In genomic region chr12:17113465-17114177, GRCm38 (mm10) we compare ENCODE assay signal across 20 mouse cellular contexts.
DNase-seq lines count a peak whose midpoint lies in the region; ATAC-seq and TF ChIP-seq lines count a peak whose summit lies in the region.
"Had no signal": no experiment of that assay in that cellular context is flagged by ENCODE, and none has a peak within 500 bp of the region (broad histone marks: within the 10 kb centered on the region; RNA-seq: fewer than 3 reads in every experiment).

No protein-coding gene starts in this region.

- H3K4me2 ChIP-seq in hindbrain, embryonic 13.5 days = no peak overlapping the region
- H3K4me2 ChIP-seq: heart, embryonic 11.5 days; limb, embryonic 12.5 days; liver, embryonic 13.5 days; lung, embryonic 15.5 days; neural tube, embryonic 12.5 days had no signal

- H3K4me3 ChIP-seq in hindbrain, embryonic 13.5 days = no peak overlapping the region
- no peak overlapping the region for H3K4me3 ChIP-seq in hindbrain, embryonic 10.5 days
- H3K4me3 ChIP-seq: limb, embryonic 12.5 days; liver, embryonic 13.5 days; lung, embryonic 15.5 days; neural tube, embryonic 12.5 days had no signal

- DNase-seq in hindbrain, embryonic 10.5 days (ENCODE audit: low spot score) = no peak
- DNase-seq in CD4-positive, CD25-positive, alpha-beta regulatory T cell, adult 2 months (ENCODE audit: low read depth, low spot score) = peak; percentile 61
- peak; percentile 12 for DNase-seq in brain, embryonic 14.5 days (ENCODE audit: low read depth)
- peak; percentile 30 for DNase-seq in thymus, postnatal 0 days (ENCODE audit: low spot score)
- no peak for DNase-seq in left cerebral cortex, postnatal 14 days (ENCODE audit: low spot score in 2 of 2)
- no peak for DNase-seq in gastrocnemius, postnatal 4 days (ENCODE audit: low spot score in 2 of 2)
- DNase-seq: adrenal gland, postnatal 25 days; cerebellum, adult 9-11 months; gastrocnemius, postnatal 36 days; heart, postnatal 36 days; kidney, adult 11 months; liver, embryonic 13.5 days; right cerebral cortex, postnatal 25 days had no signal

- no peak for TF ChIP-seq CTCF in brain, embryonic 14.5 days (IDR thresholded peaks at IDR 0.05; ENCODE audit: borderline replicate concordance, extremely low read depth, insufficient read depth, insufficient read length)

- H3K9ac ChIP-seq in hindbrain, embryonic 13.5 days = no peak overlapping the region
- H3K9ac ChIP-seq: limb, embryonic 12.5 days; liver, embryonic 13.5 days; lung, embryonic 15.5 days; neural tube, embryonic 12.5 days had no signal

- no peak for TF ChIP-seq POLR2A in brain, embryonic 14.5 days (IDR thresholded peaks at IDR 0.05; ENCODE audit: borderline replicate concordance, extremely low read depth, insufficient read depth, insufficient read length, poor library complexity, severe bottlenecking)

- intact Hi-C loops in left cerebral cortex, postnatal 14 days (cut with DNase I) = no loop called here

- peak; percentile 13; the same call in 1 of the 2 replicates for ATAC-seq in hindbrain, embryonic 13.5 days (ENCODE audit: low FRiP score)
- ATAC-seq in cerebellum, adult (ENCODE audit: insufficient number of reproducible peaks, low FRiP score, low TSS enrichment) = no peak

- WGBS in hindbrain, embryonic 13.5 days = 79% methylated on average over 12 of the region's 12 CpGs
- 84% methylated on average over 12 of the region's 12 CpGs for WGBS in hindbrain, embryonic 10.5 days

- H3K27ac ChIP-seq in hindbrain, embryonic 13.5 days = 0 out of 2 replicates have a peak overlapping the region, but pooled peaks have one; percentile 19
- H3K27ac ChIP-seq in hindbrain, embryonic 10.5 days = no peak overlapping the region
- H3K27ac ChIP-seq: kidney, postnatal 0 days; limb, embryonic 12.5 days; liver, embryonic 13.5 days; lung, embryonic 15.5 days; neural tube, embryonic 12.5 days had no signal

- H3K27me3 ChIP-seq in hindbrain, embryonic 13.5 days = no peaks in the 10 kb centered on the region
- H3K27me3 ChIP-seq in hindbrain, embryonic 10.5 days (ENCODE audit: insufficient read depth, poor library complexity, severe bottlenecking) = no peaks in the 10 kb centered on the region
- H3K27me3 ChIP-seq: limb, embryonic 12.5 days; liver, embryonic 13.5 days; lung, embryonic 15.5 days; neural tube, embryonic 12.5 days had no signal

- 0 out of 2 replicates have a peak, but pooled peaks cover 4% of the 10 kb centered on the region for H3K4me1 ChIP-seq in hindbrain, embryonic 13.5 days (replicated peaks)
- no peaks in the 10 kb centered on the region for H3K4me1 ChIP-seq in hindbrain, embryonic 10.5 days (replicated peaks)
- H3K4me1 ChIP-seq: limb, embryonic 12.5 days; liver, embryonic 13.5 days; lung, embryonic 15.5 days; neural tube, embryonic 12.5 days had no signal

- H3K9me3 ChIP-seq in hindbrain, embryonic 13.5 days = no peaks in the 10 kb centered on the region
- H3K9me3 ChIP-seq in hindbrain, embryonic 10.5 days = no peaks in the 10 kb centered on the region
- H3K9me3 ChIP-seq: limb, embryonic 12.5 days; liver, embryonic 13.5 days; lung, embryonic 15.5 days; neural tube, embryonic 12.5 days had no signal

- no peaks in the 10 kb centered on the region for H3K36me3 ChIP-seq in hindbrain, embryonic 13.5 days
- H3K36me3 ChIP-seq in hindbrain, embryonic 10.5 days = no peaks in the 10 kb centered on the region
- H3K36me3 ChIP-seq: limb, embryonic 12.5 days; liver, embryonic 13.5 days; lung, embryonic 15.5 days; neural tube, embryonic 12.5 days had no signal

Comparison
In these comparisons a context has a peak if more than half of its experiments do, and no peak if none do; other contexts are left out.
1. DNase-seq: peak in CD4-positive, CD25-positive, alpha-beta regulatory T cell, adult 2 months (single experiment), brain, embryonic 14.5 days (single experiment) and thymus, postnatal 0 days (single experiment); none in hindbrain, embryonic 10.5 days (single experiment), left cerebral cortex, postnatal 14 days (0 of 2) and gastrocnemius, postnatal 4 days (0 of 2).